Mouse (Mus musculus) Patski (cell line): ENCODE measurements at regions not wholly inside any gene's neighbourhood (a gene's known extent, or its start where the extent isn't known, plus 50 kb on each side); places are given as distances from the start of the nearest gene placed in this dataset.

ENCODE experiments used
- ATAC-seq: fragments of 100-300 bp; one replicate; pipeline ENCODE4 v1.8.0; 2021
- CTCF ChIA-PET: fragments of 350-600 bp; sonication (Branson Sonifier 250); formaldehyde crosslinking; loops from one replicate; lab custom pipeline; 2022; ENCODE audit warnings: inconsistent platforms; lab: Charles Lee
- POLR2A ChIA-PET: fragments of 350-600 bp; sonication (Branson Sonifier 250); formaldehyde crosslinking; loops from one replicate; lab custom pipeline; 2022; ENCODE audit warnings: antibody characterized with exemption, inconsistent platforms; lab: Charles Lee
- DNase-seq: peaks from one replicate; pipeline ENCODE4 v3.0.0-alpha.2; 2011; ENCODE audit warnings: low read depth, low spot score
- H3K27me3 ChIP-seq: fragments of 371-371 bp; one replicate; pipeline ENCODE4 v1.5.1; 2021
- CTCF ChIP-seq: fragments of 100-300 bp; IDR thresholded peaks from one replicate; pipeline ENCODE4 v1.5.1; 2021
- in situ Hi-C: fragments of 300-500 bp; cut with MboI; formaldehyde crosslinking; loops from 3 replicates; pipeline ENCODE4 v1.11.1; 2018; ENCODE audit warnings: low pct_unique_long_range_greater_than_20kb, mixed read lengths

GRCm38 (mm10) chr15:35240416-35241212 is 882.9 kb upstream of the 9430069I07Rik start:
- TF ChIP-seq CTCF: no peak
- peaks cover 12% of the 10 kb centered on the region for H3K27me3 ChIP-seq
- in situ Hi-C loops: no loop called here
- POLR2A ChIA-PET: no interaction called here
- ATAC-seq: no peak
- CTCF ChIA-PET: no interaction called here
- DNase-seq: no peak

DNA sequence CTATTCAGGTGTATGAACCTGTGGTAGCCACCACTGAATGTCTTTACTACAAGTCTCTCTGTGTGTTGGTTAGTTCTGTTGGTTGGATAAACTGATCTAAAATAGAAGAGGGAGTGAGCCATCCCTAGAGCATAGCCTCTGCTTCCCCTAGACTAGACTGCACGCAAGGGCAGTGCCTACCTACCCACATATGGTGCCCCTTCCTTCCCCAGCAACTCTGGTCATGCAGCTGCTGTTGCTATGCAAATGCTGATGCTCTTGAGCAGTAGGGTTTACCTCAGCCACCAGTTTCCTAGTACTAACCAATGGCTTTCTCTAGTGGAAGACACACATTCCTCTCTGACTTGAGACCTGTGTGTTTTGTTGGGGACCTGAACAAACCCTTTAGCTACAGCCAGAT is 881.0 kb upstream of the 9430069I07Rik start:
- POLR2A ChIA-PET: no interaction called here
- CTCF ChIA-PET: no interaction called here
- DNase-seq (no peak), ATAC-seq (no peak)
- in situ Hi-C loops: no loop called here
- TF ChIP-seq CTCF: no peak
- H3K27me3 ChIP-seq: peaks cover 13% of the 10 kb centered on the region

DNA sequence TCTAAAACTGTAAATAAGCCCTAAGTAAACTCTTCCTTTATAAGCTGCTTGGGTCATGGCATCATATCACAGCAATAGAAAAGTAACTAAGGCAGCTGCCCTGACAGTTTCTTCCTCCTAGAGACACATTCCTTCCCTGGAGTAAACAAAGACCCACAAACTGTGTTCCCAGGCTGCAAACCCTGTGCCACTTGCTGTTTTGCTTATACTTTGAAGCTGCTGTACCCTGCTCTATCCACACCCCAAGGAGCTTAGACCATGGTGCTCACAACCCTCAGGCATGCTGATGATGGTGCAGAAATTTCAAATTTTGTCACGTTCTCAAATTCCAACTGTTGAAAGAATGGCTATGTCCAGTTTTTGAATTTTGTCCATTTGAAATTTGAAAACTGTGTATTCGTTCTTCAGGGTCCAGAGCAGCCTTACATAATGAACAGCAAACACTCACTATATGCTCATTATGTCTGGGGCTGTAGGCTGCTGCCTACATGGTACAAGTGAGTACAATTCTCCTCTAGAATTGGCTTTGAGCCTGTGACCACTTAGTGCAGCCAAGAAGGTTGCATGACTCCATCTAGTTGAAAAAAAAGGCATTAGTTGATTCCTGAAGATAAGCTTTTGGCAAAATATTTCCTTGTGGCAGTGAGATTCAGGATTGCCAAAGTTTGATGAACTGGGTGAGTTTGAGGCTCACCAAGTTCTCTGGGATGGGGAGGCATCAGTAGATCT is 876.5 kb upstream of the 9430069I07Rik start:
- ChIA-PET CTCF (no interaction called here), POLR2A (no interaction called here)
- H3K27me3 ChIP-seq: peaks cover 26% of the 10 kb centered on the region
- in situ Hi-C loops: no loop called here
- ATAC-seq (no peak), DNase-seq (no peak)
- TF ChIP-seq CTCF: no peak

GRCm38 (mm10) chr15:35229614-35230013 is 871.9 kb upstream of the 9430069I07Rik start:
- TF ChIP-seq CTCF: peak; percentile 15
- ATAC-seq (no peak), DNase-seq (no peak)
- H3K27me3 ChIP-seq: peaks cover 17% of the 10 kb centered on the region
- CTCF ChIA-PET: no interaction called here
- in situ Hi-C loops: no loop called here
- POLR2A ChIA-PET: no interaction called here
